In genomic region chr11:72050895-72051858, GRCm38 (mm10) we compare ENCODE assay signal across 9 mouse cellular contexts. TPM values are rescaled to one million over a fixed set of nuclear protein-coding genes. Genes with fewer than 3 reads are reported as not detected.
DNase-seq lines count a peak whose midpoint lies in the region; ATAC-seq and TF ChIP-seq lines count a peak whose summit lies in the region.
"Had no signal": no experiment of that assay in that cellular context is flagged by ENCODE, and none has a peak within 500 bp of the region (broad histone marks: within the 10 kb centered on the region; RNA-seq: fewer than 3 reads in every experiment).

No protein-coding gene starts in this region.

- H3K4me3 ChIP-seq in kidney, embryonic 15.5 days (replicated peaks) = peak overlapping the region; percentile 50
- H3K4me3 ChIP-seq in forebrain, embryonic 13.5 days = peak overlapping the region; percentile 57
- H3K4me3 ChIP-seq in midbrain, postnatal 0 days (ENCODE audit: low read depth, low read length) = peak overlapping the region; percentile 57

- H3K27ac ChIP-seq in kidney, embryonic 15.5 days = no peak overlapping the region
- peak overlapping the region; percentile 26 for H3K27ac ChIP-seq in forebrain, embryonic 13.5 days
- H3K27ac ChIP-seq in midbrain, postnatal 0 days (ENCODE audit: low read depth, low read length) = peak overlapping the region; percentile 74
- H3K27ac ChIP-seq: macrophage had no signal

- peak overlapping the region; percentile 37 for H3K9ac ChIP-seq in kidney, embryonic 15.5 days
- peak overlapping the region; percentile 78 for H3K9ac ChIP-seq in forebrain, embryonic 13.5 days
- peak overlapping the region; percentile 83 for H3K9ac ChIP-seq in midbrain, postnatal 0 days (replicated peaks; ENCODE audit: low read length, poor library complexity, severe bottlenecking)

- peak; percentile 82 for TF ChIP-seq CTCF in midbrain, postnatal 0 days (IDR thresholded peaks at IDR 0.05)

- 1% methylated on average over 45 of the region's 45 CpGs for WGBS in kidney, embryonic 15.5 days
- WGBS in forebrain, embryonic 13.5 days = 2% methylated on average over 45 of the region's 45 CpGs
- WGBS in midbrain, postnatal 0 days = 3% methylated on average over 43 of the region's 45 CpGs

- peak overlapping the region; percentile 91 for H3K4me2 ChIP-seq in kidney, embryonic 15.5 days
- peak overlapping the region; percentile 86 for H3K4me2 ChIP-seq in forebrain, embryonic 13.5 days
- peak overlapping the region; percentile 83 for H3K4me2 ChIP-seq in midbrain, postnatal 0 days (ENCODE audit: low read depth, low read length, poor library complexity, severe bottlenecking)

- peaks cover 20% of the 10 kb centered on the region for H3K36me3 ChIP-seq in kidney, embryonic 15.5 days
- H3K36me3 ChIP-seq in forebrain, embryonic 13.5 days (ENCODE audit: poor library complexity, severe bottlenecking) = peaks cover 16% of the 10 kb centered on the region
- no peaks in the 10 kb centered on the region for H3K36me3 ChIP-seq in midbrain, postnatal 0 days (ENCODE audit: insufficient read depth, low read length)

- no peaks in the 10 kb centered on the region for H3K9me3 ChIP-seq in kidney, embryonic 15.5 days (replicated peaks)
- H3K9me3 ChIP-seq in forebrain, embryonic 13.5 days (replicated peaks) = no peaks in the 10 kb centered on the region
- H3K9me3 ChIP-seq in midbrain, postnatal 0 days (ENCODE audit: low read length) = no peaks in the 10 kb centered on the region

- ATAC-seq in kidney, embryonic 15.5 days (replicated peaks; ENCODE audit: low FRiP score) = peak; percentile 37
- peak; percentile 74 for ATAC-seq in forebrain, embryonic 13.5 days
- peak; percentile 78 for ATAC-seq in midbrain, postnatal 0 days (ENCODE audit: low FRiP score)
- ATAC-seq in activated CD4-positive, CD25-positive, alpha-beta regulatory T cell, adult 4 months = no peak

- DNase-seq in kidney, adult 11 months = no peak
- peak; percentile 79 for DNase-seq in brain, adult 2 months (ENCODE audit: low read depth, low spot score)
- peak; percentile 56 to 60 for DNase-seq in layer of hippocampus, postnatal 36 days
- peak; percentile 77 for DNase-seq in midbrain, postnatal 0 days (ENCODE audit: low spot score)
- no peak for DNase-seq in spleen, adult 18-20 months

- peaks cover 24% of the 10 kb centered on the region for H3K4me1 ChIP-seq in kidney, embryonic 15.5 days
- H3K4me1 ChIP-seq in forebrain, embryonic 13.5 days = peaks cover 31% of the 10 kb centered on the region
- 0 out of 2 replicates have a peak, but pooled peaks cover 8% of the 10 kb centered on the region for H3K4me1 ChIP-seq in midbrain, postnatal 0 days (ENCODE audit: insufficient read depth, low read length)

- peaks cover 47% of the 10 kb centered on the region for H3K27me3 ChIP-seq in kidney, embryonic 15.5 days
- H3K27me3 ChIP-seq in forebrain, embryonic 13.5 days = peaks cover 42% of the 10 kb centered on the region
- H3K27me3 ChIP-seq in midbrain, postnatal 0 days (ENCODE audit: insufficient read depth, low read length) = no peaks in the 10 kb centered on the region

RNA-seq across cellular contexts. Expression of gene Pimreg, which starts 9.3 kb away (rescaled TPM):
- polyA plus RNA-seq in kidney, embryonic 15.5 days (2015; fragmentation: Nextera tagmentation; extraction: Ambion mirVana) = 122 and 131 TPM in 2 replicates
- polyA plus RNA-seq in forebrain, embryonic 13.5 days (2015; fragmentation: Nextera tagmentation; extraction: Ambion mirVana) = 155 and 171 TPM in 2 replicates
- under 1 TPM; 0.45 to 0.63 TPM for total RNA-seq in layer of hippocampus, postnatal 36 days (2021)
- total RNA-seq in midbrain, postnatal 0 days (2014; rRNA removed) = 10.2 and 10.9 TPM in 2 replicates
- polyA plus RNA-seq in midbrain, postnatal 0 days (2015; fragmentation: Nextera tagmentation; extraction: Ambion mirVana) = 11.5 and 13.0 TPM in 2 replicates
- polyA plus RNA-seq in activated CD4-positive, CD25-positive, alpha-beta regulatory T cell, adult 4 months (2017; shearing (Covaris generic)) = 1 to 10 TPM; 9.5 to 9.7 TPM

RNA-seq across cellular contexts. Expression of gene Aipl1, which starts 13.9 kb away (rescaled TPM):
- polyA plus RNA-seq in kidney, embryonic 15.5 days (2015; fragmentation: Nextera tagmentation; extraction: Ambion mirVana) = 0.30 and 0.38 TPM in 2 replicates
- polyA plus RNA-seq in forebrain, embryonic 13.5 days (2015; fragmentation: Nextera tagmentation; extraction: Ambion mirVana) = 0.23 and 0.31 TPM in 2 replicates
- not detected for total RNA-seq in layer of hippocampus, postnatal 36 days (2021)
- total RNA-seq in midbrain, postnatal 0 days (2014; rRNA removed) = 0.47 and 0.55 TPM in 2 replicates
- polyA plus RNA-seq in midbrain, postnatal 0 days (2015; fragmentation: Nextera tagmentation; extraction: Ambion mirVana) = 0.50 and 0.51 TPM in 2 replicates
- polyA plus RNA-seq in activated CD4-positive, CD25-positive, alpha-beta regulatory T cell, adult 4 months (2017; shearing (Covaris generic)) = under 1 TPM in 1 of 2 experiments, not detected in 1; 0.33 TPM

Comparison
In these comparisons a context has a peak if more than half of its experiments do, and no peak if none do; other contexts are left out.
1. DNase-seq: peak in brain, adult 2 months (single experiment), layer of hippocampus, postnatal 36 days (2 of 2) and midbrain, postnatal 0 days (single experiment); none in kidney, adult 11 months (single experiment) and spleen, adult 18-20 months (0 of 2).
2. Peak in every context shown above with its lines, with median percentiles within 50 percentile points of each other: H3K4me2 ChIP-seq, H3K4me3 ChIP-seq and H3K9ac ChIP-seq.